Mouse (Mus musculus) stomach, postnatal 0 days (tissue): ENCODE results near the gene Kcne1. TPM values are rescaled to one million over a fixed set of nuclear protein-coding genes. Genes with fewer than 3 reads are reported as not detected.

Experiments
- ATAC-seq: fragments of 200-750 bp; cut with Nextera tagmentation; 2 replicates; pipeline ENCODE4 v1.8.0; 2017; ENCODE audit not compliant: low FRiP score, low TSS enrichment
- DNase-seq: peaks from one replicate; pipeline ENCODE4 v3.0.0-alpha.2; 2016; ENCODE audit warnings: low spot score
- H3K27ac ChIP-seq: fragments of 300-500 bp; sonication (generic); replicated peaks from 2 replicates; pipeline ENCODE4 v1.5.1; 2014; ENCODE audit warnings: mild to moderate bottlenecking, control low read depth
- H3K27me3 ChIP-seq: fragments of 300-500 bp; sonication (generic); 2 replicates; pipeline ENCODE4 v1.6.1; 2014; ENCODE audit warnings: low read length; ENCODE audit not compliant: control insufficient read depth, insufficient read depth
- H3K36me3 ChIP-seq: fragments of 300-500 bp; sonication (generic); 2 replicates; pipeline ENCODE4 v1.6.1; 2014; ENCODE audit warnings: low read length, mixed read lengths; ENCODE audit not compliant: control insufficient read depth, insufficient read depth
- H3K4me1 ChIP-seq: fragments of 300-500 bp; sonication (generic); replicated peaks from 2 replicates; pipeline ENCODE4 v1.6.1; 2014; ENCODE audit warnings: antibody characterized with exemption; ENCODE audit not compliant: control insufficient read depth, insufficient read depth
- H3K4me2 ChIP-seq: fragments of 300-500 bp; sonication (generic); replicated peaks from 2 replicates; pipeline ENCODE4 v1.6.1; 2014; ENCODE audit warnings: low read depth, mild to moderate bottlenecking, control low read depth, moderate library complexity
- H3K4me3 ChIP-seq: fragments of 300-500 bp; sonication (generic); 2 replicates; pipeline ENCODE4 v1.5.1; 2014; ENCODE audit warnings: low read depth, low read length, control low read depth
- H3K9ac ChIP-seq: fragments of 300-500 bp; sonication (generic); 2 replicates; pipeline ENCODE4 v1.6.1; 2014; ENCODE audit warnings: mild to moderate bottlenecking, low read length, control low read depth, mixed read lengths
- H3K9me3 ChIP-seq: fragments of 300-500 bp; sonication (generic); 2 replicates; pipeline ENCODE4 v1.6.1; 2016; ENCODE audit warnings: low read length; ENCODE audit not compliant: control insufficient read depth
- CTCF ChIP-seq: IDR thresholded peaks from 2 replicates; pipeline ENCODE4 v1.5.1; 2016; ENCODE audit warnings: antibody characterized with exemption, low read depth, mild to moderate bottlenecking, moderate library complexity
- EP300 ChIP-seq: optimal IDR thresholded peaks from 2 replicates; pipeline ENCODE3; 2016; ENCODE audit warnings: antibody characterized with exemption
- WGBS: fragments of 180-500 bp; shearing (Covaris S2); extraction: QIAGEN DNeasy Blood & Tissue Kit; methylation state at CpG from one replicate; pipeline ENCODE4 v1.1.7; 2014; 5-methylcytosine and 5-hydroxymethylcytosine counted together
- polyA plus RNA-seq: library from polyadenylated mRNA; unstranded; fragments of >200 nt; fragmentation: Nextera tagmentation; extraction: Ambion mirVana; gene quantifications from 2 replicates; pipeline ENCODE4 v1.2.1, GENCODE M21; 2015

Kcne1 gene
- polyA plus RNA-seq, 1 experiment from 2014 or later, result 20.3 TPM

DNA sequence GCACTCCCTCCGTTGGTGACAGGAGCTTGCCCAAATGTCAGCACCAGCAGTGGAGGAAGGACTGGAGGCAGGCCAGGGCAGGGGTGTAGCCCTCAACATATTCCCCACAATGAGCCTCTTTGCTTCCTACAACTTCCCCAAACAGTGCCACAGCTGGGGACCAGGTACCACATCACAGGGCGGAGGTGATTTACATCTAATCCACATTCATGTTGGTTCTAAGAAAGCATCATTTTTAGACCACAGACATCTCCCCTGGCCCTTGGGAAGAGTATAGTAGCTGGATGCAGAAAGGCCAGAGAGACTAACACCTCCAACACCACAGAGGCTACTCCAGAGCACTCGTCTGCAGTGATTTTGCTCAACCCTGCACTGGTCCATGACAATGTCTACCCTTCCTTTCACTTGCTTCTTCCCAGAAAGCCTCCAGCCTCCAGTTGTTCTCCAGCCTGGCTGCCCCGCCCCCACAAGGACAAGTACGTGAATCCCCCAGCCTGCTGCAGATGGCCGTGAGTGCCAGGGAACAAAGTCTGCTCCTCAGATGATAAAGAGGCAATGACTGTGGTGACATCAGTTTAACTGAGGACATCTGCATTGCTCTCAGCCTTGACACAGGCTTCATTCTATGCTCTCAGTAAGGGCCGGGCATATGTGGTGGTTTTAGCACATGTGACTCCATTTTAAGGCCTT, 43.1 kb downstream of the Kcne1 start:
- no peaks in the 10 kb centered on the region for H3K4me1 ChIP-seq
- H3K36me3 ChIP-seq, result no peaks in the 10 kb centered on the region; the same call in 1 of the 2 replicates
- H3K4me3 ChIP-seq, result no peak overlapping the region
- H3K27ac ChIP-seq, result no peak overlapping the region
- ATAC-seq (no peak), DNase-seq (no peak)
- 76% methylated on average over 7 of the region's 7 CpGs for WGBS
- no peak overlapping the region for H3K4me2 ChIP-seq
- TF ChIP-seq CTCF (no peak), EP300 (no peak)
- no peak overlapping the region for H3K9ac ChIP-seq
- H3K9me3 ChIP-seq, result no peaks in the 10 kb centered on the region
- H3K27me3 ChIP-seq, result no peaks in the 10 kb centered on the region

DNA sequence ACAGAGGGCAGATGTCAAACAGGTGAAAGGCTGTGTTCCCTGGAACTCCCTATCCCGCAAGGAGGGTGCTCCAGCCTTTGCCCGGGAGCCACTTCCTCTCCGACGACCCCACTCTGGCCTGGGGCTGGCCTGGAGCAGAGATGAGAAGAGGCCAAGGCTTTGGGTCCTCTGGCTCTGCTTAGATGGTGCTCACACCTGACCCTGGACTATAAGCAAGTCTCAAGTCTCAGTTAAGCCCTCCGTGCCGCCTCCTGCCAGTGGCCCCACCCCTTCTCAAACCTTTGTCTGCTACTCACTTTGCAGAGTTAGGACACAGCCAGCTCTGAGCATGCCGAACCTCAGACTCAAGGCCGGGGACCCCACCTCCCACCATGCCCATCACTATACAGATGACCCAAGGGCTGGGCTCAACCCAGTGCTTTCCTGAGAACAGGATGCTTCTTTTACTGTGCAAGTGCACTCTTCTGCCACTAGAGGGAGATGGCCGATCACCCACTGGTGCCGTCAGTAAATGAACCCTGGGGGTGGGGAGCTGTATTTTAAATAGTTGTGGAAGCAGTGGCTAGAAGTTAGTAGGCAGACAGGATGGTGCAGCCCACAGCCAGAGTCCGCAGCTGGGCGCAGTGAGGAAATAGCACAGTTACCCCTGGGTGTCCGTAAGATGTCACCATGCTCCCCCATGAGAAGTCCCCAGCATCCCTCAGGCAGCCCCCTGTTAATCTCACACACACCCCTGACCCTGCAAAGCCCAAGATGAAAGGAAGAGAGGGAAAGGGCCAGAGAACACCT, 45.1 kb downstream of the Kcne1 start:
- H3K27ac ChIP-seq, result no peak overlapping the region
- DNase-seq (peak; percentile 34), ATAC-seq (peak; percentile 52)
- H3K9me3 ChIP-seq, result no peaks in the 10 kb centered on the region
- H3K27me3 ChIP-seq, result no peaks in the 10 kb centered on the region
- H3K4me3 ChIP-seq, result no peak overlapping the region
- H3K36me3 ChIP-seq, result peaks cover 4% of the 10 kb centered on the region; the same call in 1 of the 2 replicates
- no peaks in the 10 kb centered on the region for H3K4me1 ChIP-seq
- WGBS, result 52% methylated on average over 13 of the region's 13 CpGs
- H3K9ac ChIP-seq, result 0 out of 2 replicates have a peak overlapping the region, but pooled peaks have one; percentile 9
- TF ChIP-seq CTCF (peak; percentile 96), EP300 (no peak)
- H3K4me2 ChIP-seq, result no peak overlapping the region

DNA sequence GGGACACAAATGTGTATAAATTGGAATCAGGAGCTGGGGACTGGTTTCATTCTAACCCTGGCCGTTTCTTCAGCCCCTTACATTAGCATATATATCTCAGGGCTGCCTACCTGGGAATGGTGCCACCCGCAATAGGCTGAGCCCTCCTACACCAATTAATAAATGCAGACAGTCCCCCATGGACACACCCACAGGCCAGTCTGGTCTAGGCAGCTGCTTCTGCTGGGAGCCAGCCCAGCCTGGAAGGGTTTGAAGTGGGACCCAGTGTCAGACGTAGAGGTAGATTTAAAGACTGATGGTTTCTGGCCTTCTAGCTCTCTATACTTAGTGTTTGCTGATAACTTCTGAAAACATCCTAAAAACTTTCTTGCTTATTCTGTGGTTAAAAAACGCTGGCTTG, 50.1 kb downstream of the Kcne1 start:
- Histone ChIP-seq H3K4me2 (no peak overlapping the region), H3K27me3 (no peaks in the 10 kb centered on the region), H3K36me3 (peaks cover 16% of the 10 kb centered on the region), H3K4me1 (no peaks in the 10 kb centered on the region), H3K9me3 (no peaks in the 10 kb centered on the region), H3K9ac (no peak overlapping the region), H3K4me3 (no peak overlapping the region), H3K27ac (no peak overlapping the region)
- TF ChIP-seq EP300 (no peak), CTCF (no peak)
- no peak for ATAC-seq
- 56% methylated on average over 4 of the region's 4 CpGs for WGBS
- DNase-seq, result no peak

DNA sequence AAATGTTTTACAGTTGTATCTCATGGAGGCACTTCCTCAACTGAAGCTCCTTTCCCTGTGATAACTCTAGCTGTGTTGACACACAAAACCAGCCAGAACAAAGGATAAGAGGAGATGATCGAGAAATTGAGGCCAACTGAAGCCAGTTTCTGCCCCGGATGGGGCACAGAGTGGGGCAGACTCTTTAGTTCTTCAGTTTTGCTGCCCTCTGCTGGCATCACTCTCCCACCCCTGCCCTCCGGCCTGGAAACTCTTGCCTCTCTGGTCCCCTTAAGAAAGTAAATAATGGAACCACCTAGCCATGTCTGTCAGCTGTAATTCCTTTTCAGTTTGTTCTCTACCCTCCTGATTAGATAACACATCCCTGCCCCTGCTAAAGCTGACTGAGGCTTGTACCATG, 51.3 kb downstream of the Kcne1 start:
- TF ChIP-seq CTCF, result peak; percentile 48
- no peak for TF ChIP-seq EP300
- Histone ChIP-seq H3K27me3 (no peaks in the 10 kb centered on the region), H3K4me1 (no peaks in the 10 kb centered on the region), H3K36me3 (peaks cover 16% of the 10 kb centered on the region), H3K9ac (no peak overlapping the region), H3K4me3 (no peak overlapping the region), H3K9me3 (no peaks in the 10 kb centered on the region), H3K27ac (no peak overlapping the region), H3K4me2 (no peak overlapping the region)
- WGBS, result 53% methylated on average over 3 of the region's 3 CpGs
- DNase-seq (peak; percentile 37), ATAC-seq (no peak)

DNA sequence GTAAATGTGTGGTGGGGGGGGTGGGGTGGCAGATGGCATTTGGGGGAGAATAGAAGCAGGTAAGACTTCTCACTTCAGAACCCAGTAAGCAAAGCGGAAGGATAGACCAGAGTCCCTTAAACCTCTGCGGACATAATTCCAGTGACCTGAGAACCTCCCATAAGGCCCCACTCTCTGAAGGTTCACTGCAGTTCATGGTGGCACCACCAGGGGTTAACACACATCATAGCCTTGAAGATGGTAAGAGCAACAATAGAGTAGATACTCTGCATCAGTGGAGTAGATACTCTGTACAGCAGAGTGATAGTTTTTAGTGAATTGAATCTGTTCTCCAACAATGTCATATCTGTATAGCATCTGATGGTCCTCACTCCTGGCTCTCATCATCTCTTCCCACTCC, 53.7 kb downstream of the Kcne1 start:
- 100% methylated on average over 2 of the region's 2 CpGs for WGBS
- no peak for TF ChIP-seq EP300
- TF ChIP-seq CTCF, result peak; percentile 49
- Histone ChIP-seq H3K9ac (no peak overlapping the region), H3K4me1 (peaks cover 2% of the 10 kb centered on the region; the same call in 1 of the 2 replicates), H3K36me3 (peaks cover 12% of the 10 kb centered on the region; the same call in 1 of the 2 replicates), H3K27me3 (no peaks in the 10 kb centered on the region), H3K27ac (no peak overlapping the region), H3K4me3 (no peak overlapping the region), H3K4me2 (no peak overlapping the region), H3K9me3 (no peaks in the 10 kb centered on the region)
- DNase-seq, result no peak
- ATAC-seq, result no peak
